Mouse (Mus musculus): ENCODE data around the gene Rpl10a. TPM values are rescaled to one million over a fixed set of nuclear protein-coding genes. Genes with fewer than 3 reads are reported as not detected.

Rpl10a gene
- total RNA-seq, 2 experiments from 2014 or later: 364 to 390 TPM

GRCm38 (mm10) chr17:28331241-28332112 is 3.2 kb downstream of the Rpl10a start:
- DNase-seq: no peak

GRCm38 (mm10) chr17:28332113-28332914 is 4.0 kb downstream of the Rpl10a start:
- no peak for DNase-seq

- DNase-seq: no peak
These were observed 4.8 kb downstream of the Rpl10a start for GRCm38 (mm10) chr17:28332915-28333546.

GRCm38 (mm10) chr17:28335267-28335666 is 7.0 kb downstream of the Rpl10a start:
- no peak for DNase-seq

- no peak for DNase-seq
These were observed 9.3 kb downstream of the Rpl10a start for GRCm38 (mm10) chr17:28337547-28337946.

GRCm38 (mm10) chr17:28340578-28340977 is 12.3 kb downstream of the Rpl10a start:
- DNase-seq: no peak

- peak; percentile 78 for DNase-seq
These were observed 12.8 kb downstream of the Rpl10a start for GRCm38 (mm10) chr17:28341091-28341490.

- no peak for DNase-seq
These were observed 15.9 kb downstream of the Rpl10a start for GRCm38 (mm10) chr17:28344050-28344607.

GRCm38 (mm10) chr17:28344670-28345069 is 16.4 kb downstream of the Rpl10a start:
- DNase-seq: no peak

GRCm38 (mm10) chr17:28345271-28345721 is 17.0 kb downstream of the Rpl10a start:
- no peak for DNase-seq

- DNase-seq: no peak
These were observed 17.6 kb downstream of the Rpl10a start for GRCm38 (mm10) chr17:28345882-28346281.

GRCm38 (mm10) chr17:28347327-28347726 is 19.1 kb downstream of the Rpl10a start:
- no peak for DNase-seq

GRCm38 (mm10) chr17:28348211-28348610 is 19.9 kb downstream of the Rpl10a start:
- DNase-seq: no peak

GRCm38 (mm10) chr17:28349264-28349880 is 21.1 kb downstream of the Rpl10a start:
- DNase-seq: no peak

- DNase-seq: peak; percentile 71
These were observed 21.7 kb downstream of the Rpl10a start for GRCm38 (mm10) chr17:28349901-28350465.

GRCm38 (mm10) chr17:28350466-28351352 is 22.4 kb downstream of the Rpl10a start, which contains the start of gene Tead3:
TSS of gene Tead3 (minus strand) at chr17:28350817.
- DNase-seq: peak; percentile 87

GRCm38 (mm10) chr17:28351353-28351890 is 23.2 kb downstream of the Rpl10a start:
- no peak for DNase-seq

GRCm38 (mm10) chr17:28352018-28352417 is 23.7 kb downstream of the Rpl10a start:
- no peak for DNase-seq

- no peak for DNase-seq
These were observed 27.6 kb downstream of the Rpl10a start for GRCm38 (mm10) chr17:28355871-28356270.
